Mouse (Mus musculus) heart, embryonic 12.5 days (tissue): ENCODE measurements at regions not wholly inside any gene's neighbourhood (a gene's known extent, or its start where the extent isn't known, plus 50 kb on each side); places are given as distances from the start of the nearest gene placed in this dataset.

Experiments
- ATAC-seq: fragments of 200-750 bp; cut with Nextera tagmentation; 2 replicates; pipeline ENCODE4 v1.8.0; 2017; ENCODE audit warnings: moderate TSS enrichment, moderate library complexity; ENCODE audit not compliant: insufficient number of reproducible peaks, low FRiP score
- H3K27ac ChIP-seq: fragments of 300-500 bp; sonication (generic); 2 replicates; pipeline ENCODE4 v1.5.1; 2016; ENCODE audit warnings: mild to moderate bottlenecking, moderate library complexity; ENCODE audit not compliant: poor library complexity, severe bottlenecking
- H3K27me3 ChIP-seq: fragments of 300-500 bp; sonication (generic); replicated peaks from 2 replicates; pipeline ENCODE4 v1.6.1; 2016; ENCODE audit warnings: mild to moderate bottlenecking, moderate library complexity
- H3K36me3 ChIP-seq: fragments of 300-500 bp; sonication (generic); 2 replicates; pipeline ENCODE4 v1.6.1; 2016; ENCODE audit warnings: mild to moderate bottlenecking, moderate library complexity
- H3K4me1 ChIP-seq: fragments of 300-500 bp; sonication (generic); replicated peaks from 2 replicates; pipeline ENCODE4 v1.6.1; 2016; ENCODE audit warnings: mild to moderate bottlenecking
- H3K4me2 ChIP-seq: fragments of 300-500 bp; sonication (generic); 2 replicates; pipeline ENCODE4 v1.6.1; 2016; ENCODE audit warnings: mild to moderate bottlenecking, moderate library complexity
- H3K4me3 ChIP-seq: fragments of 300-500 bp; sonication (generic); 2 replicates; pipeline ENCODE4 v1.5.1; 2016; ENCODE audit warnings: mild to moderate bottlenecking
- H3K9ac ChIP-seq: fragments of 300-500 bp; sonication (generic); 2 replicates; pipeline ENCODE4 v1.6.1; 2016; ENCODE audit warnings: mild to moderate bottlenecking, moderate library complexity
- H3K9me3 ChIP-seq: fragments of 300-500 bp; sonication (generic); replicated peaks from 2 replicates; pipeline ENCODE4 v1.6.1; 2016; ENCODE audit warnings: mild to moderate bottlenecking, moderate library complexity
- WGBS: fragments of 180-500 bp; shearing (Covaris S2); methylation state at CpG from one replicate; pipeline ENCODE4 v1.1.7; 2016; 5-methylcytosine and 5-hydroxymethylcytosine counted together

- no peaks in the 10 kb centered on the region for H3K9me3 ChIP-seq
- H3K27ac ChIP-seq = peak overlapping the region; percentile 96
- peaks cover 35% of the 10 kb centered on the region for H3K4me1 ChIP-seq
- H3K27me3 ChIP-seq = no peaks in the 10 kb centered on the region
- peak overlapping the region; percentile 53; the same call in 1 of the 2 replicates for H3K9ac ChIP-seq
- 35% methylated on average over 25 of the region's 25 CpGs for WGBS
- ATAC-seq = peak; percentile 68
- H3K4me2 ChIP-seq = peak overlapping the region; percentile 38
- no peak overlapping the region for H3K4me3 ChIP-seq
- no peaks in the 10 kb centered on the region for H3K36me3 ChIP-seq
Measured at GRCm38 (mm10) chr8:126735488-126736440, 142.0 kb upstream of the Irf2bp2 start.

GRCm38 (mm10) chr8:126734743-126735487 lies 141.1 kb upstream of the Irf2bp2 start:
- ATAC-seq = no peak
- Histone ChIP-seq H3K9ac (no peak overlapping the region), H3K4me1 (peaks cover 35% of the 10 kb centered on the region), H3K27me3 (no peaks in the 10 kb centered on the region), H3K27ac (peak overlapping the region; percentile 96), H3K9me3 (no peaks in the 10 kb centered on the region), H3K4me2 (no peak overlapping the region), H3K36me3 (no peaks in the 10 kb centered on the region), H3K4me3 (no peak overlapping the region)
- WGBS = 69% methylated on average over 7 of the region's 7 CpGs

GRCm38 (mm10) chr8:126733779-126734178 lies 140.0 kb upstream of the Irf2bp2 start:
- Histone ChIP-seq H3K4me1 (peaks cover 35% of the 10 kb centered on the region), H3K27ac (no peak overlapping the region), H3K27me3 (no peaks in the 10 kb centered on the region), H3K9me3 (no peaks in the 10 kb centered on the region), H3K4me2 (no peak overlapping the region), H3K9ac (no peak overlapping the region), H3K4me3 (no peak overlapping the region), H3K36me3 (no peaks in the 10 kb centered on the region)
- 80% methylated on average over 6 of the region's 6 CpGs for WGBS
- ATAC-seq = no peak

GRCm38 (mm10) chr8:126733307-126733706 lies 139.5 kb upstream of the Irf2bp2 start:
- ATAC-seq = no peak
- 72% methylated on average over 7 of the region's 7 CpGs for WGBS
- Histone ChIP-seq H3K9ac (no peak overlapping the region), H3K4me1 (peaks cover 35% of the 10 kb centered on the region), H3K4me3 (no peak overlapping the region), H3K27ac (no peak overlapping the region), H3K27me3 (no peaks in the 10 kb centered on the region), H3K9me3 (no peaks in the 10 kb centered on the region), H3K36me3 (no peaks in the 10 kb centered on the region), H3K4me2 (no peak overlapping the region)

- H3K4me1 ChIP-seq = peaks cover 7% of the 10 kb centered on the region
- ATAC-seq = no peak
- 66% methylated on average over 2 of the region's 3 CpGs for WGBS
Measured at GRCm38 (mm10) chr8:126730017-126730631, 136.3 kb upstream of the Irf2bp2 start.

GRCm38 (mm10) chr8:126728987-126729632 lies 135.3 kb upstream of the Irf2bp2 start:
- H3K27me3 ChIP-seq = no peaks in the 10 kb centered on the region
- peaks cover 14% of the 10 kb centered on the region; the same call in 1 of the 2 replicates for H3K9me3 ChIP-seq
- no peak overlapping the region for H3K9ac ChIP-seq
- no peaks in the 10 kb centered on the region for H3K4me1 ChIP-seq
- no peak overlapping the region for H3K4me2 ChIP-seq
- no peak for ATAC-seq
- H3K36me3 ChIP-seq = no peaks in the 10 kb centered on the region
- no peak overlapping the region for H3K4me3 ChIP-seq
- H3K27ac ChIP-seq = no peak overlapping the region
- 75% methylated on average over 12 of the region's 12 CpGs for WGBS

More at GRCm38 (mm10) chr8:126730017-126730631, 136.3 kb upstream of the Irf2bp2 start:
- Histone ChIP-seq H3K36me3 (no peaks in the 10 kb centered on the region), H3K4me2 (no peak overlapping the region), H3K9ac (no peak overlapping the region), H3K27ac (no peak overlapping the region), H3K9me3 (peaks cover 14% of the 10 kb centered on the region; the same call in 1 of the 2 replicates), H3K4me3 (no peak overlapping the region), H3K27me3 (no peaks in the 10 kb centered on the region)

- Histone ChIP-seq H3K4me3 (no peak overlapping the region), H3K27me3 (no peaks in the 10 kb centered on the region), H3K27ac (no peak overlapping the region), H3K36me3 (no peaks in the 10 kb centered on the region), H3K9ac (no peak overlapping the region), H3K4me2 (no peak overlapping the region), H3K4me1 (no peaks in the 10 kb centered on the region), H3K9me3 (peaks cover 14% of the 10 kb centered on the region; the same call in 1 of the 2 replicates)
- 93% methylated on average over 5 of the region's 5 CpGs for WGBS
- ATAC-seq = no peak
Measured at GRCm38 (mm10) chr8:126728135-126728534, 134.3 kb upstream of the Irf2bp2 start.

- no peak for ATAC-seq
- Histone ChIP-seq H3K27ac (no peak overlapping the region), H3K4me3 (no peak overlapping the region), H3K4me2 (no peak overlapping the region), H3K9me3 (peaks cover 14% of the 10 kb centered on the region; the same call in 1 of the 2 replicates), H3K9ac (no peak overlapping the region), H3K4me1 (no peaks in the 10 kb centered on the region), H3K27me3 (no peaks in the 10 kb centered on the region), H3K36me3 (no peaks in the 10 kb centered on the region)
- 83% methylated on average over 2 of the region's 2 CpGs for WGBS
Measured at GRCm38 (mm10) chr8:126727068-126727467, 133.3 kb upstream of the Irf2bp2 start.

GRCm38 (mm10) chr8:126723259-126724122 lies 129.7 kb upstream of the Irf2bp2 start:
- H3K4me1 ChIP-seq = peaks cover 13% of the 10 kb centered on the region
- no peaks in the 10 kb centered on the region for H3K27me3 ChIP-seq
- 73% methylated on average over 9 of the region's 9 CpGs for WGBS
- H3K4me2 ChIP-seq = no peak overlapping the region
- no peak overlapping the region for H3K9ac ChIP-seq
- ATAC-seq = no peak
- no peak overlapping the region for H3K27ac ChIP-seq
- H3K9me3 ChIP-seq = peaks cover 14% of the 10 kb centered on the region; the same call in 1 of the 2 replicates
- no peak overlapping the region for H3K4me3 ChIP-seq
- no peaks in the 10 kb centered on the region for H3K36me3 ChIP-seq

GRCm38 (mm10) chr8:126721621-126722020 lies 127.8 kb upstream of the Irf2bp2 start:
- H3K9me3 ChIP-seq = 0 out of 2 replicates have a peak, but pooled peaks cover 6% of the 10 kb centered on the region
- peaks cover 13% of the 10 kb centered on the region for H3K4me1 ChIP-seq
- H3K9ac ChIP-seq = no peak overlapping the region
- no peak overlapping the region for H3K27ac ChIP-seq
- H3K36me3 ChIP-seq = no peaks in the 10 kb centered on the region
- H3K4me3 ChIP-seq = no peak overlapping the region
- WGBS = 84% methylated on average over 10 of the region's 10 CpGs
- no peak overlapping the region for H3K4me2 ChIP-seq
- no peaks in the 10 kb centered on the region for H3K27me3 ChIP-seq
- ATAC-seq = no peak
